Mouse (Mus musculus): ENCODE data around the gene Ntng1.

The Ntng1 gene

GRCm38 (mm10) chr3:110143206-110144061 is at the start of gene Ntng1:
TSS of gene Ntng1 (minus strand) at chr3:110144011.
- in situ Hi-C loops (cut with MboI), result no loop called here

GRCm38 (mm10) chr3:110187401-110187948 is 43.7 kb upstream of the Ntng1 start:
- in situ Hi-C loops (cut with MboI), result no loop called here

- in situ Hi-C loops (cut with MboI), result no loop called here
Measured at GRCm38 (mm10) chr3:110149089-110149488, 5.3 kb upstream of the Ntng1 start.

DNA sequence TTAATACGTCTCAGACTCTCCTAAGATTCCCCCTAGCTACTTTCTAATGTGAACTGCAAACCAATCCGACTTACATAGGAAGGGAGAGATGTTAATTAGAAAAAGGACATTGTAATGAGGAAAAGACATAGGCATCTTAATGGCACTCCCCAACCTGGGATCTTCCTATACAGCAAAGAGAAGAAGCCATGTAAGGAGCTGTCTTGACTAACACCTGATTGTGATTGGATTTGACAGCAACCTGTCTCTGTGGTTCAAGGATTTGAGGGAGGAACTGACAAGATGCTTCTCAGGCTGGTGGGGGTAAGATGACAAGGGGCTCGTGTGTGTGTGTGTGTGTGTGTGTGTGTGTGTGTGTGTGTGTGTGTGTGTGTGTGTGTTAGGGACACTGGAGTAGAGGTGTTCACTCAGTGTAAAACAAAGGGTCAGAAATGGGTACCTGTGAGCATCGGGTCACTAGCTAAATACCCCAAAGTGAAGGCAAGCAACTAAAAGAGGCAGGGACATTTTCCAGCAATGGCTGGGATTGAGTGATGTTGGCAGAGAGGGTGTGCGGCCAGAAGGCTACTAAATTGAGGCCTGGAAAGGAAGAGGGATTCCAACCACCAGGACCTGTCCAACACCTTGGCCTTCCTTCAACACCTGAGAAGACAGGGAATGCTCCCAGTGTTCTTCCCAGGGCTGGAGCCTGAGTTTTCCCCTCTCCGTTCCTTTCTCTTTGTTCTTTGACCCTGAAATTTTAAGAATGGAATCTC is 667 bp upstream of the Ntng1 start:
- in situ Hi-C loops (cut with MboI), result no loop called here

- in situ Hi-C loops (cut with MboI), result no loop called here
Measured at GRCm38 (mm10) chr3:110142314-110143205, 1.3 kb downstream of the Ntng1 start.

- in situ Hi-C loops (cut with MboI), result no loop called here
Measured at GRCm38 (mm10) chr3:110141351-110142302, 2.2 kb downstream of the Ntng1 start.

- in situ Hi-C loops (cut with MboI), result no loop called here
Measured at GRCm38 (mm10) chr3:110136115-110136514, 7.7 kb downstream of the Ntng1 start.

DNA sequence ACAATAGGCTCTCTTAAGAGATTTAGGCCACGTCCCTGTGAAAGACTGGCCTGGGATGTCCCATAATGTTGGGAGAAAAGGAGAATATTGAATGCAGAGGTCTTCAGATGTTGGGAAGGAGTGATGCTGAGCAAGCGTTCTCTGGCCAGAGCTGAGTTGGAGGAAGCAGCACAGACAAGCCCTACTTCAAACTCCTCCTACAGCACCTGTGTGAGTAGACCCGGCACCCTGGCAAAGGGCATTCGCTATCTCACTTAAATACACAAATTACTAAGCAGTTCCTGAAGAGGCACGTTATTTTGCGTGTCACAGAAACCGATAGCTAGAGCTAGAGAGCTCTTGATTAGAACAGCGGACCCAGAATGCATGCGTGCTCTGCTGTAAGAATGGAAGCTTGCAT is 10.7 kb downstream of the Ntng1 start:
- in situ Hi-C loops (cut with MboI), result no loop called here

DNA sequence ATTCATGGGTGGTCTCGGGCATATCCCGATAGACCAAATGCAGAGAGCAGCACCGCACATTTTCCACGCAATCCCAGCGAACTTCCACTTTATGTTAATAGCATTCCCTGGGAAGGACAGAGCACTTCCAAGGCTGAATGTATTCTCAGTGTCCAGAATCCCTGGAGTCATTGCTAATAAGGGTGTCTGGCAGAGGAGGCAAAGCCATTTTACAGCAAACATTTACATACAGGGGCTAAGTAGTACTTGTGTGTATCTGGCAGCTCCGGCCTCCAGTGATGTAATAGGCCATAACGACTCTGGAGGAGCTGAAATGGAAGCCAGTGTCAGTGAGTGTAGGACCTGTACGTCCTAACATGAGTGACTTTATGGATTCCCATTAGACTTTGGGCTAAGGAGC is 11.5 kb downstream of the Ntng1 start:
- in situ Hi-C loops (cut with MboI), result no loop called here

- in situ Hi-C loops (cut with MboI), result no loop called here
Measured at GRCm38 (mm10) chr3:110131043-110131891, 12.5 kb downstream of the Ntng1 start.

DNA sequence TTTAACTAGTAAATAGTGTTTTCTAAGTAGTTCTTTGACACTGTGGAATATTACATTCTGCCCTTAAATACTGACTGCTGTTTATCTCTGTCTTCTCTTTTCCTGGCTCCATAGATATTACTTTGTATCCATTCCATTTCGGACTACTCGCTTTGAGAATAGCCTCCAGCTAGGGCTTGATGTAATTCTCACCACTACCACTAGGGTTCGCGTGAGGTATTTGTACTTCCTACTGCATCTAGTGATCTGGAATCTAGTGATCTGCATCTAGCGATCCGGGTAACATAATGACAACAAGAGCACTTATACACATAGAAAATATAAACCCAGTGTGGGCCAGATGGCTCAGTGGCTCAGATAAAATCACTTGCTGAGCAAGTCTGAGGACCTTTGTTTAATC is 14.2 kb downstream of the Ntng1 start:
- in situ Hi-C loops (cut with MboI), result no loop called here

GRCm38 (mm10) chr3:110105982-110106381 is 37.8 kb downstream of the Ntng1 start:
- in situ Hi-C loops (cut with MboI), result no loop called here

GRCm38 (mm10) chr3:110094407-110094806 is 49.4 kb downstream of the Ntng1 start:
- in situ Hi-C loops (cut with MboI), result no loop called here

GRCm38 (mm10) chr3:110094003-110094402 is 49.8 kb downstream of the Ntng1 start:
- in situ Hi-C loops (cut with MboI), result no loop called here

DNA sequence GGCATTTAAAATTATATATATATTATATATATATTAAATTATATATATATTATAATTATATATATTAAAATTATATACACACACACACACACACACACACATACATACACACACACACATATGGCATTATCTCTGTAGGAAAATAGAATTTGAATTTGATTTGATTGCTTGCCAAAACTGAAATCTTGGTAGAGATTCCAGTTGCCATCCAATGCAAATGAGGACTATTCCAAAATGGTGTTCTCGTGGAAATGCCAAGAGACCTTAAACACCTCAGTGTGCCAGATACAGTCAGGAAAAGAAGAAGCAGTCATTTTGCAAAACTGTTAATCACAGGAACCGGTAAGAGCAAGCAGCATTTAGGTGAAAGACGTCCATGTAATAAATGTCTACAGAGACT is 51.3 kb downstream of the Ntng1 start:
- in situ Hi-C loops (cut with MboI), result no loop called here

GRCm38 (mm10) chr3:110087189-110087588 is 56.6 kb downstream of the Ntng1 start:
- in situ Hi-C loops (cut with MboI), result no loop called here

- in situ Hi-C loops (cut with MboI), result no loop called here
Measured at GRCm38 (mm10) chr3:110085336-110085735, 58.5 kb downstream of the Ntng1 start.

DNA sequence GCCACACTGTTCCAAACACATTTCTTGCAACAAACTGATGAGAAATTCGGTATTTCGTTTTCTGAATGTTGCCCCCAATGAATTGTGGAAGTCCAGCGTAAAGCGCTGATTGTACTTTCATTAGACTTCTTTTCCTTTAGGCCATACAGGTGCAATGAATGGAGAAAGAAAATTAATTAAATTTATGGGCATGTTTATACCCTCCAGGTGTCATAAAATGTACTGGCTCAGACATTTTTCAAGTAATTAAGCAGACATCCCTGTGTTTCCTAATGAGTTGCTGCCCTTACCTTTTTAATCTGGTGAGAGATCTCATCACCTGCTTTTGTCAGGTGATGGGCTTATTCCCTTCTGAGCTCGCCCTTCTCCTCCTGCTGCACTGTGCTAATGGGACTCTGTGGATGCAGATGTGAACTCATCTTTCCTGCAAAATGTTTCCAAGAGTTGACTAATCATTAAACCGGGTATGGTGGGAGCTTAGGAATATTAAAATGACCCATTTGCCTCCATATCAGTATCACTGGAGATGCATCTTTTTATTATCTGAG is 79.0 kb downstream of the Ntng1 start:
- in situ Hi-C loops (cut with MboI), result no loop called here

DNA sequence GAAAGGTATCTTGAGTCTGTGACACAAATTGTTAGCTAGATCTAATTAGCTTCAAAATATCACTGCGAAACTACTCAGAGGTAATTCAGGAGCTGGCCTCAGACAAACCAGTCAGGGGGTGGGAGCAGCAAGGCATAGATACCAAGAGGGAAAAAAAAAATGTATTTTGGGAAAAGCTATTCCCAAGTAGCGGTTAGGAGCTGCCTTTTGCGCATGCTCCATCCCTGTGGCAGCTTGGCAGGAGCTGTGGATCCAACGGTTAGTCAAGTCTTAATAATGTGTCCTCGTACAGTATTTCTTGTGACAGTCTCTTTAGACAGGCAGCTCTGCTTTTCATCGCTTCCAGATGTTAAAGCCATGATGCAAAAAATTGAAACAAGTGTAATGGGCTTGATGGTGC is 87.9 kb downstream of the Ntng1 start:
- in situ Hi-C loops (cut with MboI), result no loop called here

Data from mature B cell (primary cell).